In genomic region chr6:145009859-145010818, GRCm38 (mm10) we compare ENCODE assay signal across 9 mouse cellular contexts.
DNase-seq lines count a peak whose midpoint lies in the region; ATAC-seq and TF ChIP-seq lines count a peak whose summit lies in the region.
"Had no signal": no experiment of that assay in that cellular context is flagged by ENCODE, and none has a peak within 500 bp of the region (broad histone marks: within the 10 kb centered on the region; RNA-seq: fewer than 3 reads in every experiment).

No protein-coding gene starts in this region.

- intact Hi-C loops in gastrocnemius, postnatal 14 days (cut with DNase I; ENCODE audit: low total_unique reads) = no loop called here

- H3K4me3 ChIP-seq in kidney, embryonic 14.5 days (ENCODE audit: low read length) = no peak overlapping the region
- H3K4me3 ChIP-seq in E14TG2a.4 (replicated peaks; ENCODE audit: low read length) = no peak overlapping the region
- no peak overlapping the region for H3K4me3 ChIP-seq in forebrain, embryonic 12.5 days (replicated peaks)
- H3K4me3 ChIP-seq: erythroblast, embryonic 14.5 days had no signal

- H3K9ac ChIP-seq in kidney, embryonic 14.5 days (ENCODE audit: low read depth, low read length) = no peak overlapping the region
- no peak overlapping the region for H3K9ac ChIP-seq in forebrain, embryonic 12.5 days

- H3K36me3 ChIP-seq in kidney, embryonic 14.5 days (ENCODE audit: control insufficient read depth, insufficient read depth, low read length) = no peaks in the 10 kb centered on the region
- H3K36me3 ChIP-seq in E14TG2a.4 (ENCODE audit: insufficient read depth, low read length) = peaks cover 93% of the 10 kb centered on the region
- peaks cover 45% of the 10 kb centered on the region for H3K36me3 ChIP-seq in forebrain, embryonic 12.5 days (replicated peaks)

- TF ChIP-seq CTCF in E14TG2a.4 (conservative IDR thresholded peaks at IDR 0.05; ENCODE audit: low read length) = peak; percentile 46

- ATAC-seq in kidney, embryonic 14.5 days (ENCODE audit: low FRiP score, low TSS enrichment) = peak; percentile 29; the same call in 1 of the 2 replicates
- peak; percentile 44; the same call in 1 of the 2 replicates for ATAC-seq in forebrain, embryonic 12.5 days (ENCODE audit: low FRiP score)
- peak; percentile 76 for ATAC-seq in megakaryocyte progenitor cell, adult 5-6 weeks (replicated peaks; ENCODE audit: poor library complexity)

- no peaks in the 10 kb centered on the region for H3K27me3 ChIP-seq in kidney, embryonic 14.5 days (ENCODE audit: control insufficient read depth, insufficient read depth, low read length)
- H3K27me3 ChIP-seq in E14TG2a.4 (ENCODE audit: insufficient read depth, low read length) = no peaks in the 10 kb centered on the region
- no peaks in the 10 kb centered on the region for H3K27me3 ChIP-seq in forebrain, embryonic 12.5 days

- no peak for DNase-seq in kidney, adult 11 months
- DNase-seq in WW6 (ENCODE audit: low read depth, low spot score) = peak; percentile 31
- no peak for DNase-seq in natural killer cell, adult 2 months (ENCODE audit: low spot score in 2 of 2)
- no peak for DNase-seq in gastrocnemius, postnatal 14 days

- no peaks in the 10 kb centered on the region for H3K9me3 ChIP-seq in kidney, embryonic 14.5 days (ENCODE audit: control insufficient read depth, low read length)
- no peaks in the 10 kb centered on the region for H3K9me3 ChIP-seq in E14TG2a.4 (ENCODE audit: low read length)
- H3K9me3 ChIP-seq in forebrain, embryonic 12.5 days = peaks cover 3% of the 10 kb centered on the region; the same call in 1 of the 2 replicates

- no peak overlapping the region for H3K4me2 ChIP-seq in kidney, embryonic 14.5 days (replicated peaks; ENCODE audit: low read depth, low read length)
- no peak overlapping the region for H3K4me2 ChIP-seq in forebrain, embryonic 12.5 days

- H3K4me1 ChIP-seq in kidney, embryonic 14.5 days (ENCODE audit: control insufficient read depth, insufficient read depth, low read length) = no peaks in the 10 kb centered on the region
- no peaks in the 10 kb centered on the region for H3K4me1 ChIP-seq in E14TG2a.4 (replicated peaks; ENCODE audit: low read depth, low read length)
- H3K4me1 ChIP-seq in forebrain, embryonic 12.5 days = 0 out of 2 replicates have a peak, but pooled peaks cover 4% of the 10 kb centered on the region

- H3K27ac ChIP-seq in kidney, embryonic 14.5 days (ENCODE audit: low read depth, low read length) = no peak overlapping the region
- H3K27ac ChIP-seq in forebrain, embryonic 12.5 days = no peak overlapping the region

- 76% methylated on average over 8 of the region's 8 CpGs for WGBS in kidney, embryonic 14.5 days
- 79% methylated on average over 8 of the region's 8 CpGs for WGBS in forebrain, embryonic 12.5 days
